Mouse (Mus musculus): ENCODE results near the gene Diras2.

Gene Diras2

DNA sequence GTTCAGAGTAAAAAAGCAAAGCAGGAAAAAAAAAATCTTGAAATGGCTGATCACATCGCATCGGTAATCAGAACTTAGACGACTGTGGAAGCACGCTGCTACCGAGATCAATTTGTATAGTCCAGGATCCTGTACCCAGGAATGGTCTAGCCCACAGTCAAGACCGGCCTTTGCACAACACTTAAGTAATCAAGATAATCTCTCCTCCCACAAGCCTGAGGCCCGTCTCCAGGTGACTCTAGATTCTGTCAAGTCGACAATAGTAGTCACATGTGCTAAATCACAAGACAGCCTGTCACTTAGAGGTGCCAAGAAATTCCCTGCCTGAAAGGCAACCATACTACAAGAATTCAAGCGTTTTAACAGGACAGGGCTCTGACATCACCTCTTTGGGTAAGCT, at the start of gene Diras2:
Gene Diras2, minus strand, starts transcription at position 159 of the 400 bp plus-strand sequence.
- in situ Hi-C loops (cut with MboI, MseI): no loop called here

DNA sequence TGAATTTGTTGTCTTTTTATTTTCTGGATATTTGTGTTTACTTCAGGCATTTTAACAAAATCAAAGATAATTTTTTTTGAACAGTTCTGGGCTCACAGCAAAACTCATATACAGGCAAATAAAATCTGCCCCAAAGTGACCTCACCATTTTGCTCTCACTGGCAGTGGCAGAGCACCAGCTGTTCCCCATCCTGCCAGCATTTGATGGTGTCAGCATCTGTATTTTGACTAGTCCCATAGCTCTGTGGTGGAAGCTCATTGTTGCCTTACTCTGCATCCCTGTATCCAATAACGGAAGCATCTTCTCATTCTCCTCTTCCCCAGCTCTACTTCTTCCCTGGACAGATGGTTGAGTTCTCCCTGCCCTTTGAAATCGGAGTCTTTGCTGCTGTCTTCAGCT, 47.7 kb upstream of the Diras2 start:
- in situ Hi-C loops (cut with MboI, MseI): no loop called here

DNA sequence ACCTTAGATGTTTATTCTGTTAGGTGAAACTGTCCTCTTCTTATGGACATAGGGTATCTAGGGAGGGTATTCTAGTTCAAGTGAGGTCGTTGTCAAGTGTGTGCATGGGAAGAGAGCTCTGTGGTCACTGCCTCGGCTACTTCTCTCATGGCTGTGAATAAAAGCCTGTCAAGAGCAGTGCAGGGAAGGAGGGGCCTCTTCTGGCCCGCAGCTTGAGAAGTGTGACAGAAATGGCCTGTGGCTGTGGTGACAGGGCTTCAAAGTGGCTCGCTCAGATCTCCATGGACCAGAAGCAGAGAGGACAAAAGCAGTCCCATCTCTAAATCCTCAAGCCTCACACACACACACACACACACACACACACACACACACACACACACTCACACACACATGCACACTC, 46.9 kb upstream of the Diras2 start:
- in situ Hi-C loops (cut with MboI, MseI): no loop called here

DNA sequence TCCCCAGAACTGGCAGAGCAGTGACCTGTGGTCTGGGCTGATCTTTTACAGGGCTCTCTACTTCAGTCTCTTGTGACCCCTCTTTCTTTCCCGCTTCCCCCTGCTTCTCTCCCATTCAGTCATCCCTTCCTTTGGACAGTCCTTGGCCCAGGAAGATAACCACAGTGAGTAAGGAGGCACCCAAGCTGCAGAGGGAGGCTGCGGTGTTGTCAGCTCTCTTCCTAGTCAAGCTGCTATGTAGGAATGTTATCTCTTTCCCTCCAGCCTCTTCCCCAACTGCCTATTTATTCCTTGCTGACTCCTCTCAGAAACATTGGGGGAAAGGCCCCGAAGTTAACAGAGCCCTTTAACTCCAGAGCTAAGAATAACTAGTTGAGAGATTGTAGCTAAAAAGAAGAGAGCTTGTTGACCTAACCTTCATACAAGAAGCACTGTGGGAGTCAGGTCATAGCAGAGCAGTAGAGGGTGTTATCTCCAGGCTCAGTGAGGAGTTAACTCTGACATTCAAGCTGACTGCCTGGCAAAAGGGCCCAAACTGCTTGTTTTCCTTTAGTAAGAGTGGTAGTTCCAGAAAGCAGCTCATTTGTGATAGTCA, 46.3 kb upstream of the Diras2 start:
- in situ Hi-C loops (cut with MboI, MseI): no loop called here

DNA sequence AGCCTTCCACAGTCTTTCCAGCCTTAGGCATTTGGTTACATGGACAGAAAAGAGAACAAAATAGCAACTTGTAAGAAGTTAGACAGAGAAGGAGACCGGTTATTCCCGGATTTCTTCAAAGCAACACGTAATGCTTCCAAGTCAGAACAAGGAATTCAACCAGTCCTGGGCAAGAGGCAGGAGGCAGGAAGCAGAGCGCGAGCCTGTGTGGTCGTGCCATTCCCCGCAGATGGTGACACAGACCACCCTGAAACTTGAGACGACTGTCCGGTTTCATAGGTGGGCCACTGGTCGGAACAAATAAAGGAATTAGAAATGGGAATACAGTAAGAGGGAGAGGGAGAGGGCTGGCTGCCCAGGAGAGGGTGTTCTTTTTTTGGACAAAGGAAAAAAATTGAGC, 45.8 kb upstream of the Diras2 start:
- in situ Hi-C loops (cut with MboI, MseI): no loop called here

DNA sequence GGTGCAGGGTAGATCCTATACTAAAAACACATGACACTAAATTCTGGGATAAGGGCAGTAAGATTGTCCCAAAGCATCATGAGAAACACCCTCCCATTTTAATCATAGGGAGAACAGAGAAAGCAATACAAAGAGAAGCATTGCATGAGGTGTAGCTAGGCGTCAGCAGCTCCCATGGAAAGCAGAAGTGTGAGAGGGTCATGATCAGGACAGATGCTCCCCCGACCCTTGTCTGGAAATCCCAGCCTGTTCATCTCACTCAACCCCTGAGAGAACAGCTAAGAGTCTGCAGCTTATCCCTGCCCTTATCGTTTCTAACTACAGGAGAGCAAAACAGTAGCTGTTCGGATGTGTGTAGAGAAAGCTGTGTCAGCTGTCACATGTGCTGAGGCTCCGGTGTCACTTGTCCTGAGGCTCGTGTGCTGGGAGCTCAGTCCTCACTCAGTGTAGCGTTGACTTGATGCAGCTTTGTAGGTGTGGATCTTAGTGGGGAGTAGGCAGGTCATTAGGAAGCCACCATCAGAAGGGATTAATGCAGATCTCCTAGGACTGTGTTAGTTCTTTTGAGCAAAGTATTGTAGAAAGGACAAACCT, 45.0 kb upstream of the Diras2 start:
- in situ Hi-C loops (cut with MboI, MseI): no loop called here

DNA sequence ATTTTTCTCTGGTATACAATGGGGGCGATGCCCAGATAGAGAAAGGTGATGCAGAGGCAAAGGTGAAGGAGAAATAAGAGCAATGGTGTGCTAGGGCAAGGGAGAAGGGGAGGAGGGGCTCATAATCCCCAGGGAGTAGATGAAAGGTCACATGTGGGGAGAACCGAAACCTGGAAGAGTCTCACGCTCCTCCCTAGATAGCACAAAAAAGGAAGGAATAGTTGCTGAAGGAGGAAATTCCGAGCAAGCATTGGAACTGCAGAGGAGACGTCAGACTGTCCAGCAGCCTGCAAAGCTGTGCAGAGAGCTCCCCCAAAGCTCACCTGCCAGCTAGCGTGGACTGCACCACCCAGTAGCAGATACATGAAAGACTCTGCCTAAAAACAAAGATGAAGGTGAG, 44.4 kb upstream of the Diras2 start:
- in situ Hi-C loops (cut with MboI, MseI): no loop called here

DNA sequence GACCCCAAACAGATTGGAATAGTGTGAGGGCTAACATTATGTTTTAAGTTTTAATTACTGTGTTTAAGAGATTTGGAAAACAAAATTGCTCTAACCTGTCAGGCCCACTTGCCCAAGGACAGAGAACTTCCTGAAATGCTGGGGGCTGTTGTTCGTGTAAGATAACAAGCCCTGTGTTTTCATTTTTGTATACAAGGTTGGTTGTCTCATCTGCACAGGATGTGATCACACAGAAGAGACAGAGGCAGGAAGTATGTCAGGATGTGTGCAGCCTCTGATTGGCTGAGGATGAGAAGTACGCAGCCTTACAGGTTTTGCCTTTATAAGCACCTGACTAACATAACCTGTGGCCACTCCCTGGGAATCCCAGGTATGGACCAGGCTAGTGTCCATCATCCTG, 43.2 kb upstream of the Diras2 start:
- in situ Hi-C loops (cut with MboI, MseI): no loop called here

DNA sequence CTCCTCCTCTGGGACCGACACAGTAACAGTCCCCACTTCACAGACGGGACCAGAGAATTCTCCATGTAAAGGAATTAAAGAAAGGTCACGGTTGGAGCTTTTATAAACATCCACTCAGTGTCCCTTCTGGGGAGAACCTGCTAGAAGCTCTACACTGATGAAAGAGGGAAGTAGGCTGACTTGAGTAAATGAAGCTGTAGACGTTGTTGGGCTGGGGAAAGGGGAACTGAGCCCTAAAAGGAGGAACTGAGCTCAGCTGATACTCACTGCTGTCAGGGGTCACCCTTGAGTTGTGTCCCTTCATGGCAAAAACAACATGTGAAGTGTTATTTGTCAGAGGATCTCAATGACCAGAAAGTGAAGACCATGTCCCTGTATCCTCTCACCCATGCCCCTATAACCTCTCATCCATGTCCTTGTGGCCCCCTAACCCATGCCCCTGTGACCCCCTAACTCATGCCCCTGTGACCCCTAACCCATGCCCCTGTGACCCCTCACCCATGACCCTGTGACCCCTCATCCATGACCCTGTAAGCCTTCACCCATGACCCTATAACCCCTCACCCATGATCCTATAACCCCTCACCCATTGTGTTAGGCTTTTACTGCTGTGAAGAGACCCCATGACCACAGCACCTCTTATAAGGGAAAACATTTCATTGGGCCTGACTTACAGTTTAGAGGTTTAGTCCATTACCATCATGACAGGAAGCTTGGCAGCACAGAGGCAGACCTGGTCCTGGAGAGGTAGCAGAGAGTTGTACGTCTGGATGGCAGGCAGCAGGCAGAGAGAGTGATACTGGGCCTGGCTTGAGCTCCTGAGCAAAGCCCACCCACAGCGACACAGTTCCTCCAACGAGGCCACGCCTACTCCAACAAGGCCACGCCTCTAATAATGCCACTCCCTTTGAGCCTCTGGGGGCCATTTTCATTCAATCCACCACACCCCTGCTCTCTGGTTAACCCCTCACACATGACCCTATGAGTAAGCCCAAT, 41.7 kb upstream of the Diras2 start:
- in situ Hi-C loops (cut with MboI, MseI): no loop called here

DNA sequence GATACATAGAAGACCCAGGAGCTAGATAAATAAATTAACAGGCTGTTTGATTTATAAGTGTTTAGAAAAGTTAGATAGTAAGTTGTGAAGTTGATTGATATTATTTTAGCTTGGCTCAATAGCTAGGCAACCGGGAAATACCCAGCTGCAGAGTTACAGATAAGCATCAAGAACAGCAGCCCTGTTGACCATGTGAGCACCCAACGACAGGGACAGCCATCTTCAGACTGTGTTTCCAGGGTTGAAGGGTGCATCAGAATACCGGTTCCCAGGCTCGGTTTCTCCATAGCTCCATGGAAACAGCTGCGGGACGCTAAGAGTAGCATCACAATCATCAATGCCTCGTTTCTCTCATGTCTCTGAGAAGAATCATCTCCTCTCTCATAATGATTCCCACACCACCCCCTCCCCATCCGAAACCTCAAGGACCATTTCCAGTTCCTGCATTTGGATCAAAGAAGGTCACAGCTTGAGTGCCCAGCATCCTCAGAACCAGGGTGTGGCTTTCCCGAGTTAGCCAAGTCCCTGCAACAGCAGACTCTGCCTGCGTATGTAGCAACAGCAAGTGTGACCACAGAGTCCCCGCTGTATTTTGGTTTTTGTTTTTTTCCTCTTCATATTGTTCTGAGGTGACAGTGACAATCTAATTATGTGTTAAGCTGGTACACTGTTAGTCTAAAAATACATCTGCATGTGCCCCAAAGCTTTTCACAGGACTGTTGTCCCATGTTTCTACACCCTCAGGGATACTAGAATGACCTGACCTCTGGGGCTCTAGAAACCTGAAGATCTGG, 40.7 kb upstream of the Diras2 start:
- in situ Hi-C loops (cut with MboI, MseI): no loop called here

DNA sequence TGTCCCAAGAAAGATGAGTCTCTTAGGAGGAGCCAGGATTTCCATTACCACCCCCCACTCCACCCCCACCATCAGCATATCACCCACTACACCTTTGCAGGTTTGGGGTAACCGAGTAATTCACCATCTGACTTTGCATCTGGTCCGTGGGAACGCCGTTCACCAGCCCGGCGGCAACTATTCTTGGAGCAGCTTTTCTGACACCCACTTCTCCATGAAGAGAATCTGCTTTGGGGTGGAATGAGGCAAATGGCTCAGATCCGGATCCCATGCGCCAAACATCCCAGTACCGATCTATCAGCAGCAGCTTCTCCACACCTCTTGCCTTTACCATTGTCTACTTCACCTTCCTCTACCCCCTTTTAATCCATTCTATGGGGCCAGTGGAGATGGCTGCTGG, 39.2 kb upstream of the Diras2 start:
- in situ Hi-C loops (cut with MboI, MseI): no loop called here

DNA sequence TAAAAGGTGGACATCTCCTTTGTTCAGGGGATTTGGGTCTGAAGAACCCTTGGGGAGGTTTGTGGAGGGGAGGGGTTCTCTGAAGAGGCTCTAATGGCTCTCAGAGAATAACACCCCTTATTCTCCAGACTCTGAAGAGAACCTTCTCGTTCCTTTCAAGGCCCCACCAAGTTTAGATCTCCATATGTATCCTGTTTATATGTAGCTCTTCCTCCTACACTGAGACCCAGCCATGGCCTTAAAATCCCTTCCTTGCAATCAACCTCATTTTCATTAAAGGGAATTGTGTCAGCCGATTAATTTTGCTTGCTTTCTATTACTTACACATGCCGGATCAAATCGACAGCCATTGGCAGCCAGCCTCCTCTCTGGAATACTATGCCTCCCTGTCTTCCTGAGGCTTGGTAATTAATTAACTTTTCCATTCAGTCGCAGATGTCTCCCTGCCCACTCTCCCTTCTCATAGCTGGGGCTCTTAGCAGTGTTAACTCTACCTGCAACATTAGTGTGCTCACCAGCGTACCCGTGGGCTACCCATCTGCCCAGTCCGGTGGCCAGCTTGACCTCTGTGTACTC, 38.2 kb upstream of the Diras2 start:
- in situ Hi-C loops (cut with MboI, MseI): no loop called here

DNA sequence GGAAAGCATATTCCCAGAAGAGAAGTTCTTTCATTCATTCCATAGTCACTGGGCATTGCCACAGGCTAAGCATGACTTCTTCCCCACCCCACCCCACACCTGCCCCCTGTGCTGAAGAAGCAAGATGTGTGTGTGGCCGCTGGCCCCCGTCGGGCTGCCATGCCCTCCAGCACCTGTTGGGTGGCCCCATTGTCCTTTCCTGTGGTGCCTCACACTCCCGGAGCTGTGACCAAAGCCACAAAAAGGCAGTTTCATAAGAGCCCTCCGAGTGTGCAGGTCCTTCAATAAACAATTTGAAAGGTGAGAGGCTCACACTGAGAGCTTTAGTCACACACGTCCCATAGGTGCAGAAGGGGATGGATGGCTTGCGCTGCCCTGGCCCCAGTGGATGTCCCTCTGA, 35.7 kb upstream of the Diras2 start:
- in situ Hi-C loops (cut with MboI, MseI): no loop called here

DNA sequence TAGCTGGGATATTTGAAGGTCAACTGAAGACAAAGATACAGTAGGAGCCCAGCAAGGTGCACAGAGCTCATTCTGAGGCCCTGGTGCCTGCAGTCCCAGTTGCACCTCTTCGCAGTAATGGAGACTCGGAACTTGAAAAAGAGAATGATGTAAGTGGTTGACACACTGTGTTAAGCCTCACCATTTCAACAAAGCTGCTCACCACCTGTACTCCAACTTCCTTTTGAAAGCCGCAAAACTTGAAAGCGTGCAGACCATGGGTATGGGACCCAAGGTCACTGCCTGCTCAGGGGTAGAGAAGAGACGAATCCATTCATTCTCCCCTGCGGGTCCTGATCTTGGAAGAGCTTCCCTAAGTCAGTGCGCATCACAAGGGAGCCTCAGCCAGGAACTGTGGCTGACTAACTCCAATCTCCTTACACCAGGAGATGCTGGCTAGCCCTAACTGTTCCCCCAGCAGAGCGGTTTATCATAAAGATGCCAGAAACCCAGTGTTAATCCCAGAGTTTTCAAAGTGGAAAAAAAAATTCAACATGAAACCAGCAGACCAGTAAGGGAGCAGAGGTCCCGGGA, 35.2 kb upstream of the Diras2 start:
- in situ Hi-C loops (cut with MboI, MseI): no loop called here

DNA sequence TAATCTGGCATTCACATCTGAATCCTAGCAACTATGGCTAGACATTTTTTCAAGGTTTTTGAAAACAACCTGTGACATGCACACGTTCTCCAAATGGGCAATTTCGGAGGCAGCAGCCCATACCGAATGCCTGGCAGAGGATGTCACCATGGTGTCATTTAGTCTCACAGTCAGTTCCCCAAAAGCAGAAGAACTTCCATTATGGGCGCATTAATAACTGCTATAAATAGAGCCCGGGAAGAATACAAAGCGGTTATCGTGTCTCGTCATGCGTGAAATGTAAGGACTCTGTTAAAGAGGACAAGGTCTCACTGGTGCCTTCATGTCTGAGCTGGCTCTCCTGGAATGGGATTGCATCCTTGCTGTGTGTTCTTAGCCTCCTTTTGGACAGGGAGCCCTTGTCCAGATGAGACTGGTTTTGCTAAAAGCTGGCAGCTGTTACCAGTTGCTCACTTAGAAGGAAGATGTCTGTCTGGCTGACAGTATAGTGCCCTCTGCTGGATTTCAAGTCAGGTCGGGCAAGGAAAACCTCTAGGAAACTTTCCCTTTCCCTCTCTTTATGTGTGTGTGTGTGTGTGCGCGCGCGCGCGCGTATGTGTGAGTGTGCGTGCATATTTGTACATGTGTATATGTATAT, 34.1 kb upstream of the Diras2 start:
- in situ Hi-C loops (cut with MboI, MseI): no loop called here

DNA sequence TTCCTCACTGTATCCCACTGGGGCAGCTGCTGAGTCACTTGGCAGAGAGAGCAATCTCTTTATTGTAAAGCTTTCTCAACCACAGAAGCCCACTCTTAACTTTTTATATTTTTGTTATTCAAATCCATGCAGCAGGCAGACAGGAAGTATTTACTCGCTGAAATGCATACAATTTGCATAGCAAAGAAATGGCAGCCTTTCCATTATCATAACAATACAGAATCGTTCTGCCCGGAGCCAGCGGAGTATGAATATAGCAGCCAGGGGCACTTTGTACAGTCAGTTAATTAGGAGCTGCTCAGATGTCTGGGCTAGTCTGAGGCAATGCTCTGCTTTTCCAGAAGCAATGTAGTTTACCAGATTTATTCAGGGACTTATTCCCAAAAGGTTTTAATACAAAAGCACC, 31.1 kb upstream of the Diras2 start:
- in situ Hi-C loops (cut with MboI, MseI): no loop called here

DNA sequence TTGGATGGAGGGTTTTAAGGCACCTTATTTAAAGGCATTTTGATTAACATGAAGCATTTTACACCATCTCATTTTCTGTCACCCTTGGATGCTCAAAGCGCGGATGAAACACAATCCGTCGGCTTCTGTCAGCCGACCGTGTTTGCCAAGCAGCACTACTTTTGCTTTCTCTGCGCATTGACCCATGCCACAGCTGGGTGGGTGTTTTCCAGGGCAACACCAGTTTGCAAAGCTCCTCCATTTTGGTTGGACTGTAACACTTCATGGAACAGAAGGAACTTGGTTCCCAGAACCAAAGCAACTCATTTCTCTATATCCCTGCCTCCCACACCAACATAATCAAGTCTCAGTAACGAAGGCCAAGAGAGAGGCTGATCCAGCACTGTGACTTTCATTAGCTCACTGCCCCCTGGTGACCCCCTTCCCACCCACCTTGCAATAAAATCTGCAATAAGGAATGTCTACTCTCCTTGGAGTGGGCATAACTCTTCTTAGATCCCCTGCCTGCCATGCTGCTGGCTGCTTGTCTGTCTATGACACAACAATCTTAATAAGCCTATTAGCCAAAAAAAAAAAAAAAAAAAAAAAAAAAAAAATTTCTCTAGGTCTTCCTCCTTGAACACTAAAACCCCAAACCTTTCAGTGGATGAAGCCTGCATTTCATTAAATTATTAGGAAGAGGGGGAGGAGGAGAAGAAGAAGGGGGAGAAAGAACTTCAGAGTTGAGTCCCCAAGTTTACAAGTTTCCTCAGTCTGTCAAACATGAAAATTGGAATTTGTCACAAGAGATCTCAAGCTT, 30.5 kb upstream of the Diras2 start:
- in situ Hi-C loops (cut with MboI, MseI): no loop called here

DNA sequence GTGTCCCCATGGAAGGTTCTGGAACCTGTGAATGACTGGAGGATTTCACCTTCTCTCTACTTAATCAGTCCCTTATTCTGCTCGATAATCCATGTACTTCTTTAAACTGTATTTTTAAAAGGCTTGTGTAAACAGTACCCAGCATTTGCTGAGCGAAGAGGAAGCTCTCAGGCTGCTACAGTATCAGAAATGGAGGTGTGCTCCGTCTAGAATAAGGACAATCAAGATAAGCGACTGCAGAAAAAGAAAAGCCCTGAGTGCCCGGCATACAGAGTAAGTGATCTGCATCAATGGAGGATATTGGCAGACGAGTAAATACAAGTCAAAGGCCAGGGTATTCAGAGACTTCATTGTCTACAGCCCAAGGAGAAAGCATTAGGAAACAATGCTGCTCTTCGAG, 26.3 kb upstream of the Diras2 start:
- in situ Hi-C loops (cut with MboI, MseI): no loop called here

DNA sequence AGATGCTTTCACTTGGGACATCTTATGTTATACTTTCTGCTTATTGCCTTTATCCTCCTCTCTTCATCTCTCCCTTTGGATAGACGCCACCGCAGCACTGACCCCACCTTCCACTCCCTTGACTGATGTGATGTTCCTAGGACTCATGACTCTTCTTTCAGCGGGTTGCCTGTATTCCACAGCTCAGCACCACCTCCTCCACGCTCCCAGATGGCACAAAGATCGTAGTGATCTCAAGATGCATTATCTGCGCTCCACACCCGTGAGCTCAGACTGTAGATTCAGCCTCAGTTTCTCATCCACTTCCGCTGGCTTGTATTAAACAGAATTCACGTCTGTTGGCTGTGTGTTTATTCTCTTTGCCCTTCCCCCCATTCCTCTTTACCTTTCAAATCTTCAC, 23.6 kb upstream of the Diras2 start:
- in situ Hi-C loops (cut with MboI, MseI): no loop called here
